Mouse (Mus musculus) forebrain, embryonic 16.5 days (tissue): Measurements from ENCODE around the gene C87499. TPM values are rescaled to one million over a fixed set of nuclear protein-coding genes. Genes with fewer than 3 reads are reported as not detected.

ENCODE experiments used
- ATAC-seq: fragments of 200-750 bp; cut with Nextera tagmentation; 2 replicates; pipeline ENCODE4 v1.8.0; 2017; ENCODE audit warnings: mild to moderate bottlenecking, moderate library complexity
- H3K27ac ChIP-seq: fragments of 300-500 bp; sonication (generic); 2 replicates; pipeline ENCODE4 v1.5.1; 2014; ENCODE audit warnings: low read length, control low read depth
- H3K27me3 ChIP-seq: fragments of 300-500 bp; sonication (generic); replicated peaks from 2 replicates; pipeline ENCODE4 v1.6.1; 2014; ENCODE audit warnings: low read length; ENCODE audit not compliant: control insufficient read depth, insufficient read depth
- H3K36me3 ChIP-seq: fragments of 300-500 bp; sonication (generic); 2 replicates; pipeline ENCODE4 v1.6.1; 2014; ENCODE audit not compliant: control insufficient read depth, insufficient read depth
- H3K4me1 ChIP-seq: fragments of 300-500 bp; sonication (generic); replicated peaks from 2 replicates; pipeline ENCODE4 v1.6.1; 2014; ENCODE audit warnings: low read length; ENCODE audit not compliant: control insufficient read depth, insufficient read depth
- H3K4me2 ChIP-seq: fragments of 300-500 bp; sonication (generic); 2 replicates; pipeline ENCODE4 v1.6.1; 2014; ENCODE audit warnings: mild to moderate bottlenecking, low read length, control low read depth
- H3K4me3 ChIP-seq: fragments of 300-500 bp; sonication (generic); replicated peaks from 2 replicates; pipeline ENCODE4 v1.5.1; 2014; ENCODE audit warnings: mild to moderate bottlenecking, low read length, control low read depth
- H3K9ac ChIP-seq: fragments of 300-500 bp; sonication (generic); replicated peaks from 2 replicates; pipeline ENCODE4 v1.6.1; 2014; ENCODE audit warnings: low read depth, low read length, control low read depth
- H3K9me3 ChIP-seq: fragments of 300-500 bp; sonication (generic); 2 replicates; pipeline ENCODE4 v1.6.1; 2016; ENCODE audit warnings: low read length; ENCODE audit not compliant: control insufficient read depth
- WGBS: fragments of 180-500 bp; shearing (Covaris S2); extraction: QIAGEN DNeasy Blood & Tissue Kit; methylation state at CpG from one replicate; pipeline ENCODE4 v1.1.7; 2014; 5-methylcytosine and 5-hydroxymethylcytosine counted together
- polyA plus RNA-seq: library from polyadenylated mRNA; unstranded; fragments of >200 nt; fragmentation: Nextera tagmentation; extraction: Ambion mirVana; gene quantifications from 2 replicates; pipeline ENCODE4 v1.2.1, GENCODE M21; 2015

The C87499 gene
- polyA plus RNA-seq, result not detected in 2 replicates

DNA sequence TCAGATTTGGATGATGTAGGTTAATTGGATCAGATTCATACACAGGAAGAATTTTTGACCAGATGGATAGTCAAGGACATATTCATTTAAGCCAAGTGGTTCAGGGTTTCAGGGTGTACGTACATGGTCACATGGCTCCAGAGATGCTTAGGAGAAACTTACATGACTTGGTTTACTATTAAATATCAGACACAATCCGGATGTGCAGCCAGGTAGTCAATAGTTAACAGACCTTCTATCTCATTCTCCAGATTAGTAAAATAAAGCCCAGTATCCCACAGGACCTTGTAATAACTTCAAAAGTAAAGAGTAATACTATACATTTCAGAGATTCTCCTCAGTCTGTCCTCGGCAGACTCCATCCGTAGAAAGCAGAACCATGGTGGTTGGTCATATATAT lies at the start of gene C87499:
Gene C87499 (minus strand): TSS at position 101 of the 400 bp plus-strand sequence.
- no peak for ATAC-seq
- H3K36me3 ChIP-seq, result no peaks in the 10 kb centered on the region
- H3K27me3 ChIP-seq, result no peaks in the 10 kb centered on the region
- 90% methylated on average over 4 of the region's 4 CpGs for WGBS
- H3K27ac ChIP-seq, result no peak within 1 kb of the TSS
- no peak within 1 kb of the TSS for H3K4me3 ChIP-seq
- no peaks in the 10 kb centered on the region for H3K9me3 ChIP-seq
- H3K4me2 ChIP-seq, result no peak within 1 kb of the TSS
- H3K4me1 ChIP-seq, result no peaks in the 10 kb centered on the region
- no peak within 1 kb of the TSS for H3K9ac ChIP-seq

DNA sequence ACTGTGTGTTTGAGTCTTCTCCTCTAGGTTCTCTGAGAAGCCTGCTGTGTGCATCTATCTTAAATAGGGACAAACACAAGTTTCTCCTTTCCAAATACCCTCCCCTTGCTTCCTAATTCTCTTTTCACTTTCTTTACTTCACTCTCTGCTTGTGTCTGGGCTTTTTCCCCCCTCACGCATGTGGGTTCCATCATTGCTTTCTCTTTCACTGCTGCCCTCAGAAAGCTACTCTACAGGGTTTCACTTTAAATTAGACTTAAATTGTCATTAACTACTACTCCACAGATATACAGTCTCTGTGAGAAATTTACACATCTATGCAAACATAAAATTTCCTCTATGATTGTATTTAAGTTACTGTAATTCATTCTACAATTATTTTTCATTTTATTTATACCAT lies 49.6 kb upstream of the C87499 start, which contains the start of gene Ifna2:
Gene Ifna2 (minus strand): TSS at position 101 of the 400 bp plus-strand sequence.
- H3K27ac ChIP-seq, result no peak within 1 kb of the TSS
- no peak within 1 kb of the TSS for H3K9ac ChIP-seq
- H3K4me2 ChIP-seq, result no peak within 1 kb of the TSS
- H3K9me3 ChIP-seq, result no peaks in the 10 kb centered on the region
- no peak for ATAC-seq
- no peak within 1 kb of the TSS for H3K4me3 ChIP-seq
- no peaks in the 10 kb centered on the region for H3K4me1 ChIP-seq
- no peaks in the 10 kb centered on the region for H3K27me3 ChIP-seq
- H3K36me3 ChIP-seq, result no peaks in the 10 kb centered on the region
- WGBS, result 100% methylated on average over 1 of the region's 1 CpGs

DNA sequence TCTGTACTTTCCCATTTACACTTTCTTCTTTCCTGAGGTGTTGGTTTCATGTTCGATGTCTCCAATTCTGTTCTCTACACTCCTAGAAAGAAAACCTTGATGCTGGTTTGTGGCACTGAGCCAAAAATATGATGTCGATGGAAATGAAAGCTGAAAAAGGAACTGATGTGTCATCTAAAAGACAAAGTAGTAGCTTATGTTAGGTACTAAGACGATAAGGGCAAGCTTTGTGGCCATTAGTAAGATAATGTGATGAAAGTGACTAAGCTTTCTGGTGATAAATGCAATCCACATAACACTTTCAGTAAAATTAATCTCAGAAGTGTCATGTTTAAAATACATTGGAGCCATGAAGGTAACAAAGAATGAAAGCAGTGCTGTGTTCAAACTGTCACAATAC lies 47.1 kb upstream of the C87499 start:
- no peak overlapping the region for H3K4me2 ChIP-seq
- H3K36me3 ChIP-seq, result no peaks in the 10 kb centered on the region
- 77% methylated on average over 3 of the region's 3 CpGs for WGBS
- no peak overlapping the region for H3K4me3 ChIP-seq
- no peak overlapping the region for H3K27ac ChIP-seq
- H3K4me1 ChIP-seq, result no peaks in the 10 kb centered on the region
- H3K9me3 ChIP-seq, result no peaks in the 10 kb centered on the region
- no peak overlapping the region for H3K9ac ChIP-seq
- H3K27me3 ChIP-seq, result no peaks in the 10 kb centered on the region
- ATAC-seq, result no peak

DNA sequence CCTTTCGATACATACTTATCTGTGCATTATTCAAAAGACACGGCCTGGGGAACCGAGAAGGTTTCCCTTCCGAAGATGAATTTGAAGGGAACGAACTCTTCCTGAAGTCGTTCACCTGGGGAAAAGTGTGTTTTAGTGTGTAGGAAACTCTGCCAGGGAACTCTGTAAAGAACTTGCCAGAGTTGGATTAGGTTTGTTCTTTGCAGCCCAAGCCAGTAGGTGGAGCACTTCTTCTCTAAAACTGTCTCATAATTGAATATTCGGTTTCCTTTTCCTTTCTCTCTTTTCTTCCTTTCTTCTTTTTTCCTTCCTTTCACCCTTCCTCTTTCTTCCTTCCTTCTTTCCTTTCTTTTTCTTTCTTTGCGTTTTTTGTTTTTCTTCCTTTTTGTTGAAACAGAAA lies 46.2 kb upstream of the C87499 start:
- no peak overlapping the region for H3K27ac ChIP-seq
- no peak overlapping the region for H3K4me2 ChIP-seq
- H3K4me1 ChIP-seq, result no peaks in the 10 kb centered on the region
- H3K4me3 ChIP-seq, result no peak overlapping the region
- no peaks in the 10 kb centered on the region for H3K36me3 ChIP-seq
- no peak for ATAC-seq
- no peak overlapping the region for H3K9ac ChIP-seq
- H3K27me3 ChIP-seq, result no peaks in the 10 kb centered on the region
- H3K9me3 ChIP-seq, result no peaks in the 10 kb centered on the region
- 50% methylated on average over 8 of the region's 8 CpGs for WGBS

DNA sequence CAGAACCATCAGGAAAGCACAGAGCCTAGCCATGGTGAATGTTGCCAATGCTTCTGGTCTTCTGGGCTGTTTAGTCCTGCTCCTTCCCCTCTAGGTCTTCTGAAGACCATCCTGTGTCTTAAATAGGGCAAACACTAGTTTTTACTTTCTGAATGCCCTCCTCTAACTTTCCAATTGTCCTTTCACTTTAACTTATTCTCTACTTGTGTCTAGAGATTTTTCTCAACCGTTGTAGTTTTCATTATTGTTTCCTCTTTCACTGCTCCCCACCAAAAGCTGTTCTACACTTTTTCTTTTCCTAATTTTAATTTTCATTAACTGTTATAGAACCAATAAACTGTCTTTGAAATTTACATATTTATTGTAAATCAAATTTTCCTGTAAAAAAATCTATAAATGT lies 42.6 kb upstream of the C87499 start, which contains the start of gene Ifna16:
Gene Ifna16 (minus strand): TSS at position 101 of the 400 bp plus-strand sequence.
- Histone ChIP-seq H3K27me3 (no peaks in the 10 kb centered on the region), H3K9ac (no peak within 1 kb of the TSS), H3K4me2 (no peak within 1 kb of the TSS), H3K9me3 (no peaks in the 10 kb centered on the region), H3K27ac (no peak within 1 kb of the TSS), H3K4me3 (no peak within 1 kb of the TSS), H3K4me1 (no peaks in the 10 kb centered on the region), H3K36me3 (no peaks in the 10 kb centered on the region)
- ATAC-seq, result no peak
- WGBS, result 86% methylated on average over 1 of the region's 1 CpGs

DNA sequence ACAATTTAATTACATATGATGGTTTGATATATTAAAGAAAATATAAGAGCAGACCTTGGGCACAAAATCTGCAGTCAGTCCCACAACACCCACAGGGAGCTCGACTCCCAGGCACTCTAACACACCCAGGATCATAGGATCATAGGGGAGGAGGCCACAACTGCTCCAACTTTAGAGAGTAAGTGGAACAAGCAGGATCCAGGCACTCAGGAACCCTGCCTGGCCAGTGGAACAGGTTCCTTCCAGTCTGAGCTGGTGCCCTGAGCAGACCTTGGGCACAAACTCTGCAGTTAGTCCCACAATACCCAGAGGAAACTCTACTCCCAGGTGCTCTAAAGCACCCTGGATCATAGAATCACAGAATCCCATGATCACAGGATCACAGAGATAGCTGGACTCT lies 21.2 kb upstream of the C87499 start:
- Histone ChIP-seq H3K27ac (no peak overlapping the region), H3K4me2 (no peak overlapping the region), H3K27me3 (no peaks in the 10 kb centered on the region), H3K4me3 (no peak overlapping the region), H3K4me1 (no peaks in the 10 kb centered on the region), H3K9me3 (no peaks in the 10 kb centered on the region), H3K9ac (no peak overlapping the region), H3K36me3 (no peaks in the 10 kb centered on the region)
- ATAC-seq, result no peak
- 40% methylated on average over 1 of the region's 1 CpGs for WGBS

DNA sequence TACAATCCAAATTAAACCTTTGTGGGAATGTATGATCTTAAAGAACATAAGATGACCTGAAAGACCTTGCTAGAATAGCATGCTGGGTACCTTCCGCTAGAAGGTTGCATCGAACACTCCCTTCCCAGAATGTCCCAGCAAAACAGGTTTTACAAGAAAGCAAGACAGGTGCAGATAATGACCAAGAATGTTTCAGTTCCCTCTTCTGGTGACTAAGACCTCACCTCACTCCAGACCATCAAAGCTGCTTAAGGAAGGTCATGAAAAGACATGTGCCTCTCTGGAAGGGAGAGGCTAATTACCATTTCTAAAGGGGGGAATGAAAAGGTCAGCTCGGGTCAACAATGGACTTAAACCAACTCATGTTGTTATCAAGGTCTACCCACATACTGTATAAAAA lies 19.4 kb upstream of the C87499 start:
- no peaks in the 10 kb centered on the region for H3K9me3 ChIP-seq
- no peak overlapping the region for H3K4me3 ChIP-seq
- H3K27ac ChIP-seq, result no peak overlapping the region
- H3K9ac ChIP-seq, result no peak overlapping the region
- no peak for ATAC-seq
- H3K4me2 ChIP-seq, result no peak overlapping the region
- WGBS, result 76% methylated on average over 3 of the region's 3 CpGs
- H3K36me3 ChIP-seq, result no peaks in the 10 kb centered on the region
- no peaks in the 10 kb centered on the region for H3K4me1 ChIP-seq
- H3K27me3 ChIP-seq, result no peaks in the 10 kb centered on the region

DNA sequence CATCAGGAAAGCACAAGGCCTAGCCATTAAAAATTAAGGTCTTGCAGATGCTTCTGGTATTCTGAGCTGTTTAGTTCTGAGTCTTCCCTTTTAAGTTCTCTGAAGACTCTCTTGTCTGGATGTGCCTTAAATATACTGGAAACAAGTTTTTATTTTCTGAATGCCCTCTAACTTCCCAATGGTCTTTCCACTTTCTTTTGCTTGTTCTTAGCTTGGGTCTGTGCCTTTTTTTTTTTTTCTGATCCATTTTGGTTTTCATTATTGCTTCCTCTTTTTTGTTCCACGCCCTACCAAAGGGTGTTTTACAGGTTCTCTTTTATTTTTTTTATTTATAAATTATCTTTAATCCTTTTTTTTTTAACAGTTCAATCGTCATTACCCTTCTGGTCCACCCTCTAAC lies 10.1 kb upstream of the C87499 start, which contains the start of gene Ifna13:
Gene Ifna13 (minus strand): TSS at position 101 of the 400 bp plus-strand sequence.
- 57% methylated on average over 2 of the region's 2 CpGs for WGBS
- no peaks in the 10 kb centered on the region for H3K36me3 ChIP-seq
- no peak for ATAC-seq

DNA sequence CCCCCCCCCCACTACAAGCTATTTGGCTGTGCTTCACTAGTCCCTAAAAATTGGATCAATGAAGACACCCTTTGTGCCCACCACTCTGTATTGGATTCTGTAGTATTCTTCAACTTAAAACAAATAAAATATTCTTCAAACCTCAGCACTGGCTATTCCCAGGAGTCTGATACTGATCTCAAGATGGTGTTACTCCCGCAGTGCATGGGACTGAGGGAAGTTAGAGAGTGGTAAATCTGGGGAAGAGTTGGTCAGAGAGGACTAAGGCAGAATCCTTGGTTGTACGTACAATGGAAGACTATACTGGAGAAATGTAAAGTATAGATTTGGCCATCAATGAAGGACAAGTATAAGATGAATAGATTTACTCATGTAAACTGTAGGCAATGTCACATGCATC lies 8.3 kb upstream of the C87499 start:
- no peak overlapping the region for H3K9ac ChIP-seq
- H3K36me3 ChIP-seq, result no peaks in the 10 kb centered on the region
- no peak overlapping the region for H3K4me2 ChIP-seq
- H3K4me3 ChIP-seq, result no peak overlapping the region
- no peak for ATAC-seq
- no peaks in the 10 kb centered on the region for H3K4me1 ChIP-seq
- no peaks in the 10 kb centered on the region for H3K9me3 ChIP-seq
- no peaks in the 10 kb centered on the region for H3K27me3 ChIP-seq
- H3K27ac ChIP-seq, result no peak overlapping the region
- 38% methylated on average over 2 of the region's 2 CpGs for WGBS

More for the DNA sequence above, 10.1 kb upstream of the C87499 start, which contains the start of gene Ifna13:
- Histone ChIP-seq H3K4me1 (no peaks in the 10 kb centered on the region), H3K9me3 (no peaks in the 10 kb centered on the region), H3K27me3 (no peaks in the 10 kb centered on the region), H3K9ac (no peak within 1 kb of the TSS), H3K4me2 (no peak within 1 kb of the TSS), H3K27ac (no peak within 1 kb of the TSS), H3K4me3 (no peak within 1 kb of the TSS)
